In the genomic region with DNA sequence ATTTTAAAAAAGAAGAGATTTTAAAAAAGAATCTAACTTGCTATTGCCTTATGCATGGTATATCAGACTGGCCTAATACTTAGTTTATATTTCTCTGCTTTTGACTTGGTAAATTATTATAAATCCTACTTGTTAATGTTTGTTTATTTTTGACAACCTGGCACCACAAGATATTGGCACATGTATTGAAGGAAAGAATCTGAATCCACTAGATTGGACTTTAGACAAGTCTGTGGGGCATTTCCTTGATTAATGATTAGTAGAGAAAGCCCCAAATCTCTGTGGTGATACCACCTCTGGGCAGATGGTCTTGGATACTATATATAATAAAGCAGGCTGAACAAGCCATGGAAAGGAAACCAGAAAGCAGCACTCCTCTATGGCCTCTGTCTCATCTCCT, we compare ENCODE assay signal across 18 mouse cellular contexts.
"Had no signal": no experiment of that assay in that cellular context is flagged by ENCODE, and none has a peak within 500 bp of the region (broad histone marks: within the 10 kb centered on the region; RNA-seq: fewer than 3 reads in every experiment).

No protein-coding gene starts in this region.

- DNase-seq: lung, embryonic 14.5 days; lung, postnatal 10 days; lung, postnatal 4 days; midbrain, embryonic 14.5 days; retina, postnatal 1 day; right cerebral cortex, adult 18-20 months; right cerebral cortex, postnatal 25 days; right cerebral cortex, postnatal 4 days; spleen, adult 18-20 months; thymus, adult 18-20 months; thymus, postnatal 14 days; thymus, postnatal 36 days had no signal

- H3K4me1 ChIP-seq: midbrain, embryonic 10.5 days; midbrain, embryonic 12.5 days; neural tube, embryonic 13.5 days; neural tube, embryonic 15.5 days had no signal

- H3K4me2 ChIP-seq: lung, embryonic 14.5 days; midbrain, embryonic 12.5 days; neural tube, embryonic 13.5 days; neural tube, embryonic 15.5 days had no signal

- H3K9me3 ChIP-seq: midbrain, embryonic 10.5 days; midbrain, embryonic 12.5 days; neural tube, embryonic 13.5 days; neural tube, embryonic 15.5 days had no signal

- H3K36me3 ChIP-seq: midbrain, embryonic 10.5 days; midbrain, embryonic 12.5 days; neural tube, embryonic 13.5 days; neural tube, embryonic 15.5 days had no signal

- ATAC-seq: midbrain, embryonic 16.5 days had no signal

- H3K9ac ChIP-seq: lung, embryonic 14.5 days; midbrain, embryonic 12.5 days; neural tube, embryonic 13.5 days; neural tube, embryonic 15.5 days had no signal

- H3K27me3 ChIP-seq: midbrain, embryonic 12.5 days; neural tube, embryonic 13.5 days; neural tube, embryonic 15.5 days had no signal

- H3K4me3 ChIP-seq: midbrain, embryonic 10.5 days; midbrain, embryonic 12.5 days; myocyte; neural tube, embryonic 13.5 days; neural tube, embryonic 15.5 days had no signal

- H3K27ac ChIP-seq: midbrain, embryonic 10.5 days; midbrain, embryonic 12.5 days; neural tube, embryonic 13.5 days; neural tube, embryonic 15.5 days had no signal
